In the genomic region with DNA sequence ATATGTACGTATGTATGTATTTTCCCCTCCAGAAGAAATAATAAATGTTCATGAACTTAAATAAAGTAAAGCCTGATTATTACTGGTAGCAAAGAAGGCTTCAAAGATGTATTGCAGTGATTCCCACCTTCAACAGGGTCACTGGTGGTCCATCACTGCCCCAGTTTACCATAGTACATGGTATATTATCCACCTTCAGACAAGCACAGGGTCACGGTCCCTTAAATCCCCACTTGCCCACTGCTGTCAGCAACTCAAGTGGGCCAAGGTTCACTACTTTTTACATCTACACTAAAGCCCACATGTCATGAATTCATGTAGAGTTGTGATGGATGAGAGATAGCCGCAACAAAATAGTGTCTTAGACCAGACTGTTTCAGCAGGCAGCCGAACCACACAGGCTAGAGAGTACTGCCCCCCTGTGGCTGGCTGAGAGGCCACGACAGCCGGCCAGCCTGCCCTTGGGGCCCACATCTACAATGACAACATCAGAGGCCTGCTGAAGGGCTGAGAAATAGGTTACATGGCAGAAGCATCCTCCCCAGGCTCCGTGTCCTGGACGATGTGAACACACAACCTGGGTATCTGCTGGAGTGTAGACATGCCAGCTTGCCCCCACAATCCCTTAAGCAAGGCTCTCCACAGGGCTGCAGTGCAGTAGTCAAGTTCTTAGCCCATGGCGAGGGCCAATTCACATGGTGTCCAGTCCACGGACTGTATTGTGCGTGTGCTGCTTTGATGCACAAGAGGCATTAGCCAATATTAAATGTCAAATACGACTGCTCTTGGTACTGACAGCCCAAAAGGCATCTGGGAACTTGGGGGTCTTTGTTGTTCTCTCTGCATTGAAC, we compare ENCODE assay signal across 8 mouse cellular contexts. TPM values are rescaled to one million over a fixed set of nuclear protein-coding genes. Genes with fewer than 3 reads are reported as not detected.
DNase-seq lines count a peak whose midpoint lies in the region; ATAC-seq and TF ChIP-seq lines count a peak whose summit lies in the region.

No protein-coding gene starts in this region.

- H3K4me3 ChIP-seq in thymus, adult 2 months (ENCODE audit: control insufficient read depth, insufficient read depth, low read length), result no peak overlapping the region
- H3K4me3 ChIP-seq in embryonic facial prominence, embryonic 11.5 days (ENCODE audit: low read depth, low read length), result no peak overlapping the region
- H3K4me3 ChIP-seq in kidney, adult 2 months (ENCODE audit: insufficient read depth, low read depth, low read length), result no peak overlapping the region
- no peak overlapping the region for H3K4me3 ChIP-seq in limb, embryonic 10.5 days
- H3K4me3 ChIP-seq in midbrain, embryonic 16.5 days (ENCODE audit: low read depth, low read length), result no peak overlapping the region
- H3K4me3 ChIP-seq in stomach, postnatal 0 days (ENCODE audit: low read depth, low read length), result no peak overlapping the region

- no peak for TF ChIP-seq EP300 in stomach, postnatal 0 days (optimal IDR thresholded peaks at IDR 0.05)

- peak; percentile 39 for DNase-seq in thymus, postnatal 4 days
- no peak for DNase-seq in thymus, adult 2 months
- peak; percentile 70 for DNase-seq in embryonic facial prominence, embryonic 11.5 days (ENCODE audit: low spot score)
- peak; percentile 65 for DNase-seq in heart, adult 8-10 months (ENCODE audit: low spot score)
- DNase-seq in kidney, adult 2 months, result peak; percentile 77
- peak; percentile 76 for DNase-seq in limb, embryonic 10.5 days (ENCODE audit: low spot score)
- DNase-seq in stomach, postnatal 0 days (ENCODE audit: low spot score), result peak; percentile 83

- H3K36me3 ChIP-seq in thymus, adult 2 months (ENCODE audit: control insufficient read depth, insufficient read depth, low read length), result no peaks in the 10 kb centered on the region
- H3K36me3 ChIP-seq in embryonic facial prominence, embryonic 11.5 days (replicated peaks; ENCODE audit: control insufficient read depth, insufficient read depth, low read depth, low read length), result no peaks in the 10 kb centered on the region
- no peaks in the 10 kb centered on the region for H3K36me3 ChIP-seq in kidney, adult 2 months (ENCODE audit: control insufficient read depth, insufficient read depth, low read length)
- H3K36me3 ChIP-seq in limb, embryonic 10.5 days, result no peaks in the 10 kb centered on the region
- no peaks in the 10 kb centered on the region for H3K36me3 ChIP-seq in midbrain, embryonic 16.5 days (ENCODE audit: control insufficient read depth, insufficient read depth, low read length)
- no peaks in the 10 kb centered on the region for H3K36me3 ChIP-seq in stomach, postnatal 0 days (ENCODE audit: control insufficient read depth, insufficient read depth, low read length)

- ATAC-seq in embryonic facial prominence, embryonic 11.5 days (replicated peaks; ENCODE audit: insufficient number of reproducible peaks, low FRiP score, low TSS enrichment, low read depth), result peak; percentile 29; the same call in 1 of the 2 replicates
- peak; percentile 21; the same call in 1 of the 2 replicates for ATAC-seq in midbrain, embryonic 16.5 days
- peak; percentile 85 for ATAC-seq in stomach, postnatal 0 days (ENCODE audit: low FRiP score, low TSS enrichment)

- TF ChIP-seq POLR2A in thymus, adult 2 months (IDR thresholded peaks at IDR 0.05; ENCODE audit: control insufficient read depth, extremely low read depth, insufficient read depth, low read length, poor library complexity), result no peak
- no peak for TF ChIP-seq POLR2A in kidney, adult 2 months (IDR thresholded peaks at IDR 0.05; ENCODE audit: low read depth, low read length)

- WGBS in thymus, adult 2 months, result 57% methylated on average over 12 of the region's 12 CpGs
- WGBS in embryonic facial prominence, embryonic 11.5 days, result 54% methylated on average over 12 of the region's 12 CpGs
- WGBS in kidney, adult 2 months, result 53% methylated on average over 12 of the region's 12 CpGs
- WGBS in limb, embryonic 10.5 days, result 54% methylated on average over 12 of the region's 12 CpGs
- WGBS in midbrain, embryonic 16.5 days, result 51% methylated on average over 12 of the region's 12 CpGs
- 50% methylated on average over 12 of the region's 12 CpGs for WGBS in stomach, postnatal 0 days

- H3K4me2 ChIP-seq in embryonic facial prominence, embryonic 11.5 days (ENCODE audit: low read depth, low read length), result no peak overlapping the region
- H3K4me2 ChIP-seq in midbrain, embryonic 16.5 days (ENCODE audit: low read length), result no peak overlapping the region
- H3K4me2 ChIP-seq in stomach, postnatal 0 days (replicated peaks; ENCODE audit: low read depth), result no peak overlapping the region

- no peak for TF ChIP-seq CTCF in thymus, adult 2 months (IDR thresholded peaks at IDR 0.05; ENCODE audit: borderline replicate concordance, control insufficient read depth, extremely low read depth, insufficient read depth, low read length, poor library complexity)
- peak; percentile 85 for TF ChIP-seq CTCF in kidney, adult 2 months (conservative IDR thresholded peaks at IDR 0.05; ENCODE audit: insufficient read depth, insufficient read length, low read depth, low read length)
- TF ChIP-seq CTCF in stomach, postnatal 0 days (IDR thresholded peaks at IDR 0.05; ENCODE audit: low read depth), result peak; percentile 96

- no peaks in the 10 kb centered on the region for H3K9me3 ChIP-seq in embryonic facial prominence, embryonic 11.5 days (replicated peaks; ENCODE audit: control insufficient read depth, low read length)
- no peaks in the 10 kb centered on the region for H3K9me3 ChIP-seq in limb, embryonic 10.5 days (replicated peaks)
- no peaks in the 10 kb centered on the region for H3K9me3 ChIP-seq in midbrain, embryonic 16.5 days (replicated peaks; ENCODE audit: control insufficient read depth, low read length, poor library complexity, severe bottlenecking)
- no peaks in the 10 kb centered on the region for H3K9me3 ChIP-seq in stomach, postnatal 0 days (ENCODE audit: control insufficient read depth, low read length)

- H3K27me3 ChIP-seq in thymus, adult 2 months (ENCODE audit: control insufficient read depth, insufficient read depth, low read length), result no peaks in the 10 kb centered on the region
- no peaks in the 10 kb centered on the region for H3K27me3 ChIP-seq in embryonic facial prominence, embryonic 11.5 days (ENCODE audit: control insufficient read depth, insufficient read depth, low read length)
- no peaks in the 10 kb centered on the region for H3K27me3 ChIP-seq in kidney, adult 2 months (replicated peaks; ENCODE audit: control insufficient read depth, insufficient read depth, low read length)
- H3K27me3 ChIP-seq in limb, embryonic 10.5 days (ENCODE audit: low read depth, poor library complexity, severe bottlenecking), result no peaks in the 10 kb centered on the region
- H3K27me3 ChIP-seq in midbrain, embryonic 16.5 days (ENCODE audit: control insufficient read depth, insufficient read depth, low read depth, low read length), result no peaks in the 10 kb centered on the region
- H3K27me3 ChIP-seq in stomach, postnatal 0 days (ENCODE audit: control insufficient read depth, insufficient read depth, low read length), result no peaks in the 10 kb centered on the region

- H3K4me1 ChIP-seq in thymus, adult 2 months (replicated peaks; ENCODE audit: control insufficient read depth, insufficient read depth, low read length), result no peaks in the 10 kb centered on the region
- H3K4me1 ChIP-seq in embryonic facial prominence, embryonic 11.5 days (ENCODE audit: control insufficient read depth, insufficient read depth, low read length), result no peaks in the 10 kb centered on the region; the same call in 1 of the 2 replicates
- H3K4me1 ChIP-seq in kidney, adult 2 months (ENCODE audit: control insufficient read depth, insufficient read depth, low read length), result no peaks in the 10 kb centered on the region
- H3K4me1 ChIP-seq in limb, embryonic 10.5 days, result no peaks in the 10 kb centered on the region
- peaks cover 2% of the 10 kb centered on the region; the same call in 1 of the 2 replicates for H3K4me1 ChIP-seq in midbrain, embryonic 16.5 days (ENCODE audit: control insufficient read depth, insufficient read depth, low read length)
- H3K4me1 ChIP-seq in stomach, postnatal 0 days (replicated peaks; ENCODE audit: control insufficient read depth, insufficient read depth), result no peaks in the 10 kb centered on the region

- H3K9ac ChIP-seq in embryonic facial prominence, embryonic 11.5 days (replicated peaks; ENCODE audit: low read length), result no peak overlapping the region
- no peak overlapping the region for H3K9ac ChIP-seq in midbrain, embryonic 16.5 days (ENCODE audit: low read depth, low read length)
- no peak overlapping the region for H3K9ac ChIP-seq in stomach, postnatal 0 days (ENCODE audit: low read length)

- H3K27ac ChIP-seq in thymus, adult 2 months (ENCODE audit: control insufficient read depth, insufficient read depth, low read length), result no peak overlapping the region
- H3K27ac ChIP-seq in embryonic facial prominence, embryonic 11.5 days (replicated peaks; ENCODE audit: low read depth, low read length), result no peak overlapping the region
- no peak overlapping the region for H3K27ac ChIP-seq in kidney, adult 2 months (ENCODE audit: insufficient read depth, low read depth, low read length)
- H3K27ac ChIP-seq in limb, embryonic 10.5 days, result no peak overlapping the region
- H3K27ac ChIP-seq in midbrain, embryonic 16.5 days (ENCODE audit: low read length), result no peak overlapping the region
- no peak overlapping the region for H3K27ac ChIP-seq in stomach, postnatal 0 days (replicated peaks)

RNA-seq across cellular contexts. Expression of gene Tjp1, which starts 29.6 kb away (rescaled TPM):
- 2.8 and 3.6 TPM in 2 replicates for polyA plus RNA-seq in thymus, adult 2 months (2012; rRNA removed)
- 18.6 and 23.4 TPM in 2 replicates for polyA plus RNA-seq in embryonic facial prominence, embryonic 11.5 days (2014; fragmentation: Nextera tagmentation; extraction: Ambion mirVana)
- 100 to 1,000 TPM in 1 of 4 experiments, 10 to 100 TPM in 3; 82.4 to 101 (median 95.7) TPM for total RNA-seq in heart, adult 8-10 months (2022)
- 18.8 and 20.2 TPM in 2 replicates for polyA plus RNA-seq in kidney, adult 2 months (2012; rRNA removed)
- polyA plus RNA-seq in limb, embryonic 10.5 days (2016; fragmentation: Nextera tagmentation; extraction: Ambion mirVana), result 18.9 and 24.0 TPM in 2 replicates
- polyA plus RNA-seq in midbrain, embryonic 16.5 days (2015; fragmentation: Nextera tagmentation; extraction: Ambion mirVana), result 25.7 and 28.4 TPM in 2 replicates
- 12.6 and 13.0 TPM in 2 replicates for polyA plus RNA-seq in stomach, postnatal 0 days (2015; fragmentation: Nextera tagmentation; extraction: Ambion mirVana)

Comparison
In these comparisons a context has a peak if more than half of its experiments do, and no peak if none do; other contexts are left out.
1. ATAC-seq: peak in every context shown above with its lines; median percentile 85 in stomach, postnatal 0 days; 29 in embryonic facial prominence, embryonic 11.5 days; 21 in midbrain, embryonic 16.5 days.